Mouse (Mus musculus): ENCODE data around the gene Cacna1d. TPM values are rescaled to one million over a fixed set of nuclear protein-coding genes. Genes with fewer than 3 reads are reported as not detected.

Cacna1d gene
- polyA plus RNA-seq, 1 experiment from 2014 or later = 0.89 TPM

DNA sequence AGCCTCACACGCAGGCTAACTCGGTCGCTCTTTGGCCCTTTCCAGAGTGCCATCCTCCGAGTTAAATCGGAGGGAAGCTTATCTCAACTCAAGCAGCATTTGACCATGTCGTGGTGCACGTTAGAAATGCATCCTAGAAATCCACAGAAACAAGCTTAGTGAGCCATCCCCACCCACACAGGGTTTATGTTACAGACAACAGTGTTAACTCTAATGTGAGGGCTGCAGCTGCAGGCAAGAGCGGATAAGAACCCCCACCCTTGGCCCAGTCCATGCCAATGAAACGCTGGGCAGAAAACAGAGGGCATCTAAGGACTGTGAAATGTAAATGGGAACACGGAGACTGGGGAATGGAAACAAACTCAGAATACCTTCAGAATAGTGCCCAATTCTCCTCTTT, 206.8 kb downstream of the Cacna1d start:
- Histone ChIP-seq H3K9ac (ENCODE audit: low read length) (no peak overlapping the region), H3K27ac (ENCODE audit: low read depth, low read length) (no peak overlapping the region), H3K9me3 (ENCODE audit: control insufficient read depth, low read length) (no peaks in the 10 kb centered on the region), H3K4me2 (no peak overlapping the region), H3K4me1 (ENCODE audit: control insufficient read depth, insufficient read depth, low read length) (no peaks in the 10 kb centered on the region), H3K27me3 (ENCODE audit: control insufficient read depth, insufficient read depth, low read length) (no peaks in the 10 kb centered on the region), H3K36me3 (ENCODE audit: control insufficient read depth, insufficient read depth, low read length) (no peaks in the 10 kb centered on the region), H3K4me3 (ENCODE audit: low read depth, low read length) (no peak overlapping the region)
- ATAC-seq (ENCODE audit: low FRiP score) (no peak), DNase-seq (ENCODE audit: low spot score, missing footprints) (no peak)
- WGBS = 77% methylated on average over 10 of the region's 10 CpGs

DNA sequence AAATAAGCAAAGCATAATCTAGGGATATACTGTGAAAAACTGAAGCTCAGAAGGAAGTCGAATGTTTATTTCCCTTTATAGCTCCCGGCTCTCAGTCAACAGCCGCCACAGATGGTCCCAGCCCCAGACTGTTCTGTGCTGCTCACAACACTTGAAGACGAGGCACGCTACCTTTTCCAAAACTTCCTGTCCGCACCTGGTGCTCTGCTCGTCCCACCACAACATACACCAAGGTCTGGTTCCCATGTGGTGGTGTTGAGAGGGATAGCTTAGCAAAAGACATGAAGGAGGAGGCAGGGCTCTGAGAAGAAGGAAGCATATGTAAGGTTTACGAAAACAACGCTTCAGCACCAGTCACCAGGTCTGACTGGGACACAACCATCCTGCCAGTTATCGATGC, 207.2 kb downstream of the Cacna1d start:
- no peaks in the 10 kb centered on the region for H3K4me1 ChIP-seq (ENCODE audit: control insufficient read depth, insufficient read depth, low read length)
- no peaks in the 10 kb centered on the region for H3K36me3 ChIP-seq (ENCODE audit: control insufficient read depth, insufficient read depth, low read length)
- no peaks in the 10 kb centered on the region for H3K27me3 ChIP-seq (ENCODE audit: control insufficient read depth, insufficient read depth, low read length)
- no peak overlapping the region for H3K9ac ChIP-seq (ENCODE audit: low read length)
- no peak for DNase-seq (ENCODE audit: low spot score, missing footprints)
- H3K4me3 ChIP-seq (ENCODE audit: low read depth, low read length) = no peak overlapping the region
- no peak for ATAC-seq (ENCODE audit: low FRiP score)
- H3K27ac ChIP-seq (ENCODE audit: low read depth, low read length) = no peak overlapping the region
- no peak overlapping the region for H3K4me2 ChIP-seq
- H3K9me3 ChIP-seq (ENCODE audit: control insufficient read depth, low read length) = no peaks in the 10 kb centered on the region
- WGBS = 74% methylated on average over 10 of the region's 10 CpGs

GRCm38 (mm10) chr14:30275572-30275971, 215.7 kb downstream of the Cacna1d start:
- Histone ChIP-seq H3K4me3 (ENCODE audit: low read depth, low read length) (no peak overlapping the region), H3K36me3 (ENCODE audit: control insufficient read depth, insufficient read depth, low read length) (no peaks in the 10 kb centered on the region), H3K9ac (ENCODE audit: low read length) (no peak overlapping the region), H3K27me3 (ENCODE audit: control insufficient read depth, insufficient read depth, low read length) (no peaks in the 10 kb centered on the region), H3K4me1 (ENCODE audit: control insufficient read depth, insufficient read depth, low read length) (no peaks in the 10 kb centered on the region), H3K9me3 (ENCODE audit: control insufficient read depth, low read length) (no peaks in the 10 kb centered on the region), H3K27ac (ENCODE audit: low read depth, low read length) (no peak overlapping the region), H3K4me2 (no peak overlapping the region)
- DNase-seq (ENCODE audit: low spot score, missing footprints) = no peak
- 89% methylated on average over 9 of the region's 9 CpGs for WGBS
- ATAC-seq (ENCODE audit: low FRiP score) = no peak

DNA sequence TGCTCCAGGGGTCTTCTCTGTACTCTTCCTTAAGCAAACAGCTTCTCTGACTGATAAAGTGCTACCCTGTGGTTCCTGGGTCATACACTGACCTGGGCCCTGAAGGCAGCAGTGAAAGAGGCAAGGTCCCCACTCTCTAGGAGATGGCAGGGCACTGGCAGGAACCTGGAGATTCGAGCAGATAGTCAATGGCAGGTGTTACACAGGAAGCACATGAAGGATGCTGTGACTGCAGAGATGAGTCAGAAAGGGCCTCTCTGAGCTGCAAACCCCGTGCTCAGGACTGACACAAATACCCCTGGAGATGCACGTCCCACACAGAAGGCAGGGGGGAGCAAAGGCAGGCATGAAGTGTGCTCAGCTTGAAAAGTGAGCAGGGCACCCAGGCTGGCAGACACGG, 218.3 kb downstream of the Cacna1d start:
- WGBS = 71% methylated on average over 4 of the region's 4 CpGs
- DNase-seq (ENCODE audit: low spot score, missing footprints) (no peak), ATAC-seq (ENCODE audit: low FRiP score) (no peak)
- no peak overlapping the region for H3K27ac ChIP-seq (ENCODE audit: low read depth, low read length)
- no peak overlapping the region for H3K4me2 ChIP-seq
- H3K27me3 ChIP-seq (ENCODE audit: control insufficient read depth, insufficient read depth, low read length) = no peaks in the 10 kb centered on the region
- H3K36me3 ChIP-seq (ENCODE audit: control insufficient read depth, insufficient read depth, low read length) = no peaks in the 10 kb centered on the region
- no peaks in the 10 kb centered on the region for H3K4me1 ChIP-seq (ENCODE audit: control insufficient read depth, insufficient read depth, low read length)
- H3K9ac ChIP-seq (ENCODE audit: low read length) = no peak overlapping the region
- no peaks in the 10 kb centered on the region for H3K9me3 ChIP-seq (ENCODE audit: control insufficient read depth, low read length)
- H3K4me3 ChIP-seq (ENCODE audit: low read depth, low read length) = no peak overlapping the region

GRCm38 (mm10) chr14:30272523-30272922, 218.7 kb downstream of the Cacna1d start:
- WGBS = 86% methylated on average over 5 of the region's 5 CpGs
- no peak for ATAC-seq (ENCODE audit: low FRiP score)
- H3K27ac ChIP-seq (ENCODE audit: low read depth, low read length) = no peak overlapping the region

GRCm38 (mm10) chr14:30271856-30272255, 219.4 kb downstream of the Cacna1d start:
- Histone ChIP-seq H3K4me3 (ENCODE audit: low read depth, low read length) (no peak overlapping the region), H3K4me1 (ENCODE audit: control insufficient read depth, insufficient read depth, low read length) (no peaks in the 10 kb centered on the region), H3K27ac (ENCODE audit: low read depth, low read length) (no peak overlapping the region), H3K9me3 (ENCODE audit: control insufficient read depth, low read length) (no peaks in the 10 kb centered on the region), H3K27me3 (ENCODE audit: control insufficient read depth, insufficient read depth, low read length) (no peaks in the 10 kb centered on the region), H3K36me3 (ENCODE audit: control insufficient read depth, insufficient read depth, low read length) (no peaks in the 10 kb centered on the region), H3K4me2 (no peak overlapping the region), H3K9ac (ENCODE audit: low read length) (no peak overlapping the region)
- no peak for DNase-seq (ENCODE audit: low spot score, missing footprints)
- WGBS = 88% methylated on average over 8 of the region's 8 CpGs
- ATAC-seq (ENCODE audit: low FRiP score) = no peak

More at GRCm38 (mm10) chr14:30272523-30272922, 218.7 kb downstream of the Cacna1d start:
- DNase-seq (ENCODE audit: low spot score, missing footprints) = no peak
- H3K4me2 ChIP-seq = no peak overlapping the region
- H3K9me3 ChIP-seq (ENCODE audit: control insufficient read depth, low read length) = no peaks in the 10 kb centered on the region
- no peak overlapping the region for H3K4me3 ChIP-seq (ENCODE audit: low read depth, low read length)
- H3K9ac ChIP-seq (ENCODE audit: low read length) = no peak overlapping the region
- H3K4me1 ChIP-seq (ENCODE audit: control insufficient read depth, insufficient read depth, low read length) = no peaks in the 10 kb centered on the region
- H3K27me3 ChIP-seq (ENCODE audit: control insufficient read depth, insufficient read depth, low read length) = no peaks in the 10 kb centered on the region
- H3K36me3 ChIP-seq (ENCODE audit: control insufficient read depth, insufficient read depth, low read length) = no peaks in the 10 kb centered on the region

GRCm38 (mm10) chr14:30270350-30270749, 220.9 kb downstream of the Cacna1d start:
- no peaks in the 10 kb centered on the region for H3K27me3 ChIP-seq (ENCODE audit: control insufficient read depth, insufficient read depth, low read length)
- ATAC-seq (ENCODE audit: low FRiP score) (no peak), DNase-seq (ENCODE audit: low spot score, missing footprints) (no peak)
- H3K27ac ChIP-seq (ENCODE audit: low read depth, low read length) = no peak overlapping the region
- no peak overlapping the region for H3K4me2 ChIP-seq
- no peaks in the 10 kb centered on the region for H3K9me3 ChIP-seq (ENCODE audit: control insufficient read depth, low read length)
- WGBS = 86% methylated on average over 5 of the region's 5 CpGs
- no peaks in the 10 kb centered on the region for H3K4me1 ChIP-seq (ENCODE audit: control insufficient read depth, insufficient read depth, low read length)
- no peak overlapping the region for H3K9ac ChIP-seq (ENCODE audit: low read length)
- no peak overlapping the region for H3K4me3 ChIP-seq (ENCODE audit: low read depth, low read length)
- H3K36me3 ChIP-seq (ENCODE audit: control insufficient read depth, insufficient read depth, low read length) = no peaks in the 10 kb centered on the region

DNA sequence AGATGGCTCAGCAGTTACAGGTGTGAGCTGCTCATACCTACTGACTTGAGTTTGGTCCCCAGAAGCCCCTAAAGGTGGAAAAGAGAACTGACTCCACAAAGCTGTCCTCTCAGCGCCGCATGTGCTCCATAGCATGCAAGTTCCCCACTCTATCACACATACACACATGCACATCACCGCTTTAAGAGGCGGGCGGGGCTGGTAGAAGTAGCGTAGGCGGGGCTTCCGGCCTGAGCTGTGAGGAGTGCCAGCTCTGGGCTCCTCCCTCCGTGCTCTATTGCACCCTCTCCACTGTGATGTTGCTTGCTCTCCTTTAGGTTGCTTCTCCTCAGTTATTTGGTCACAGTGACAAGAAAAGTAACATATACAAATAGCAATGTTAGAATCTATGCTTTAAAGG, 225.5 kb downstream of the Cacna1d start:
- no peak for DNase-seq (ENCODE audit: low spot score, missing footprints)
- Histone ChIP-seq H3K27ac (ENCODE audit: low read depth, low read length) (no peak overlapping the region), H3K9ac (ENCODE audit: low read length) (no peak overlapping the region), H3K4me1 (ENCODE audit: control insufficient read depth, insufficient read depth, low read length) (no peaks in the 10 kb centered on the region), H3K4me3 (ENCODE audit: low read depth, low read length) (no peak overlapping the region), H3K9me3 (ENCODE audit: control insufficient read depth, low read length) (no peaks in the 10 kb centered on the region), H3K27me3 (ENCODE audit: control insufficient read depth, insufficient read depth, low read length) (no peaks in the 10 kb centered on the region), H3K4me2 (no peak overlapping the region), H3K36me3 (ENCODE audit: control insufficient read depth, insufficient read depth, low read length) (no peaks in the 10 kb centered on the region)
- no peak for ATAC-seq (ENCODE audit: low FRiP score)
- 79% methylated on average over 9 of the region's 9 CpGs for WGBS

GRCm38 (mm10) chr14:30261561-30262251, 229.5 kb downstream of the Cacna1d start:
- DNase-seq (ENCODE audit: low spot score, missing footprints) (no peak), ATAC-seq (ENCODE audit: low FRiP score) (no peak)
- H3K9ac ChIP-seq (ENCODE audit: low read length) = no peak overlapping the region
- no peaks in the 10 kb centered on the region for H3K4me1 ChIP-seq (ENCODE audit: control insufficient read depth, insufficient read depth, low read length)
- H3K27ac ChIP-seq (ENCODE audit: low read depth, low read length) = no peak overlapping the region
- no peak overlapping the region for H3K4me3 ChIP-seq (ENCODE audit: low read depth, low read length)
- no peaks in the 10 kb centered on the region for H3K9me3 ChIP-seq (ENCODE audit: control insufficient read depth, low read length)
- H3K4me2 ChIP-seq = no peak overlapping the region
- H3K36me3 ChIP-seq (ENCODE audit: control insufficient read depth, insufficient read depth, low read length) = no peaks in the 10 kb centered on the region
- no peaks in the 10 kb centered on the region for H3K27me3 ChIP-seq (ENCODE audit: control insufficient read depth, insufficient read depth, low read length)
- WGBS = 86% methylated on average over 10 of the region's 10 CpGs

Data from midbrain, embryonic 11.5 days (tissue).